30 mouse cellular contexts compared by ENCODE assay signal in genomic region chr1:152788121-152788660, GRCm38 (mm10). TPM values are rescaled to one million over a fixed set of nuclear protein-coding genes. Genes with fewer than 3 reads are reported as not detected.
DNase-seq lines count a peak whose midpoint lies in the region; ATAC-seq and TF ChIP-seq lines count a peak whose summit lies in the region.
"Had no signal": no experiment of that assay in that cellular context is flagged by ENCODE, and none has a peak within 500 bp of the region (broad histone marks: within the 10 kb centered on the region; RNA-seq: fewer than 3 reads in every experiment).

No protein-coding gene starts in this region.

- no peak overlapping the region for H3K4me2 ChIP-seq in liver, embryonic 11.5 days
- no peak overlapping the region for H3K4me2 ChIP-seq in liver, postnatal 0 days (ENCODE audit: low read depth, low read length)
- H3K4me2 ChIP-seq: hindbrain, embryonic 14.5 days; intestine, embryonic 15.5 days; limb, embryonic 15.5 days; lung, embryonic 14.5 days had no signal

- no peak overlapping the region for H3K9ac ChIP-seq in liver, embryonic 11.5 days (ENCODE audit: low read depth, low read length)
- H3K9ac ChIP-seq in liver, postnatal 0 days (replicated peaks), result no peak overlapping the region
- no peak overlapping the region for H3K9ac ChIP-seq in ES-E14 (ENCODE audit: insufficient read depth, low read depth, low read length, poor library complexity, severe bottlenecking)
- H3K9ac ChIP-seq: forebrain, postnatal 0 days; hindbrain, embryonic 14.5 days; intestine, embryonic 15.5 days; limb, embryonic 15.5 days; lung, embryonic 14.5 days had no signal

- H3K36me3 ChIP-seq in liver, embryonic 11.5 days (ENCODE audit: control insufficient read depth, insufficient read depth, low read length), result no peaks in the 10 kb centered on the region
- H3K36me3 ChIP-seq in liver, postnatal 0 days (replicated peaks; ENCODE audit: insufficient read depth, low read length), result no peaks in the 10 kb centered on the region
- H3K36me3 ChIP-seq in ES-E14 (ENCODE audit: control insufficient read depth, insufficient read depth, low read length, poor library complexity, severe bottlenecking), result no peaks in the 10 kb centered on the region
- H3K36me3 ChIP-seq: G1E; intestine, embryonic 15.5 days; limb, embryonic 15.5 days had no signal

- no peak overlapping the region for H3K27ac ChIP-seq in liver, embryonic 11.5 days (ENCODE audit: low read depth, low read length)
- no peak overlapping the region for H3K27ac ChIP-seq in liver, postnatal 0 days (ENCODE audit: low read depth)
- no peak overlapping the region for H3K27ac ChIP-seq in ES-E14 (ENCODE audit: insufficient read depth, low read depth, low read length, poor library complexity, severe bottlenecking)
- H3K27ac ChIP-seq: heart, adult 2 months; hindbrain, embryonic 14.5 days; intestine, embryonic 15.5 days; left cerebral cortex, adult 2 months; limb, embryonic 15.5 days had no signal

- WGBS in liver, embryonic 11.5 days, result 65% methylated on average over 4 of the region's 4 CpGs
- 57% methylated on average over 4 of the region's 4 CpGs for WGBS in liver, postnatal 0 days (ENCODE audit: insufficient replicate concordance)

- no peak overlapping the region for H3K4me3 ChIP-seq in liver, embryonic 11.5 days (ENCODE audit: low read depth, low read length)
- H3K4me3 ChIP-seq in liver, postnatal 0 days (ENCODE audit: low read depth, low read length), result no peak overlapping the region
- no peak overlapping the region for H3K4me3 ChIP-seq in ES-E14 (ENCODE audit: insufficient read depth in 1 of 2, low read depth in 1 of 2, low read length in 2 of 2, poor library complexity in 1 of 2, severe bottlenecking in 1 of 2)
- H3K4me3 ChIP-seq: heart, adult 2 months; intestine, embryonic 15.5 days; left cerebral cortex, adult 2 months; limb, embryonic 15.5 days had no signal

- H3K9me3 ChIP-seq in liver, embryonic 11.5 days (ENCODE audit: control insufficient read depth, low read length), result no peaks in the 10 kb centered on the region
- no peaks in the 10 kb centered on the region for H3K9me3 ChIP-seq in liver, postnatal 0 days (ENCODE audit: low read length)
- H3K9me3 ChIP-seq in ES-E14 (ENCODE audit: control insufficient read depth, insufficient read depth, low read depth, low read length), result no peaks in the 10 kb centered on the region
- H3K9me3 ChIP-seq: G1E; intestine, embryonic 15.5 days; limb, embryonic 15.5 days had no signal

- H3K27me3 ChIP-seq in liver, embryonic 11.5 days (replicated peaks; ENCODE audit: control insufficient read depth, insufficient read depth, low read length), result no peaks in the 10 kb centered on the region
- no peaks in the 10 kb centered on the region for H3K27me3 ChIP-seq in liver, postnatal 0 days (ENCODE audit: insufficient read depth, low read length)
- H3K27me3 ChIP-seq: intestine, embryonic 15.5 days; limb, embryonic 15.5 days had no signal

- no peak for ATAC-seq in liver, embryonic 11.5 days (replicated peaks; ENCODE audit: low FRiP score)
- ATAC-seq in liver, postnatal 0 days, result no peak
- ATAC-seq: activated CD4-positive, CD25-positive, alpha-beta regulatory T cell, adult 4 months; forebrain, postnatal 0 days; intestine, embryonic 15.5 days had no signal

- no peak for TF ChIP-seq EP300 in liver, postnatal 0 days (IDR thresholded peaks at IDR 0.05; ENCODE audit: low read depth)

- TF ChIP-seq CTCF in liver, postnatal 0 days (IDR thresholded peaks at IDR 0.05; ENCODE audit: low read depth), result no peak

- in situ Hi-C loops in ES-E14 (cut with MboI; ENCODE audit: low sequenced_read_pairs in 2 of 2, unreplicated experiment in 2 of 2), result loop anchor here (25.0 kb wide), 2 partner anchors 299 to 599 kb away; no protein-coding TSS in a partner anchor

- H3K4me1 ChIP-seq in liver, embryonic 11.5 days (replicated peaks; ENCODE audit: control insufficient read depth, insufficient read depth, low read length), result peaks cover 8% of the 10 kb centered on the region
- peaks cover 15% of the 10 kb centered on the region for H3K4me1 ChIP-seq in liver, postnatal 0 days (ENCODE audit: insufficient read depth)
- H3K4me1 ChIP-seq in ES-E14 (ENCODE audit: control insufficient read depth in 2 of 2, insufficient read depth in 2 of 2, low read length in 2 of 2, poor library complexity in 1 of 2), result peaks cover 7 to 12% of the 10 kb centered on the region in 2 experiments

- peak; percentile 76 for DNase-seq in heart, adult 11 months
- DNase-seq in heart, adult 18-20 months, result no peak
- DNase-seq in liver, embryonic 11.5 days (ENCODE audit: low spot score), result peak; percentile 22
- DNase-seq in liver, postnatal 0 days, result no peak
- no peak for DNase-seq in ES-E14 (ENCODE audit: low read depth, low spot score)
- peak; percentile 65 for DNase-seq in embryo, embryonic 9.5 days (ENCODE audit: extremely low spot score)
- DNase-seq in spleen, postnatal 36 days (ENCODE audit: low spot score in 2 of 2), result no peak
- DNase-seq: adrenal gland, adult 8-10 months; cerebellum, adult 18-20 months; cerebellum, postnatal 14 days; forebrain, postnatal 0 days; gastrocnemius, postnatal 14 days; heart, adult 2 months; lung, embryonic 14.5 days; lung, postnatal 4 days had no signal

TF ChIP-seq in ES-E14, 5 proteins besides CTCF, POLR2A, EP300 and RAD21:
- 0 out of 2 replicates have a peak, but pooled peaks have one; percentile 0 for TF ChIP-seq ZC3H11A (IDR thresholded peaks at IDR 0.05; ENCODE audit: borderline replicate concordance, low read depth, low read length)
- no peak for TF ChIP-seq HCFC1 (IDR thresholded peaks at IDR 0.05; ENCODE audit: borderline replicate concordance, insufficient read depth, low read length)

RNA-seq across cellular contexts. Expression of gene Ncf2, which starts 11.8 kb away (rescaled TPM):
- 1 to 10 TPM; 3.4 to 5.6 TPM for total RNA-seq in heart, adult 18-20 months (2021)
- polyA plus RNA-seq in liver, embryonic 11.5 days (2014; fragmentation: Nextera tagmentation; extraction: Ambion mirVana), result 12.6 and 13.9 TPM in 2 replicates
- polyA plus RNA-seq in liver, postnatal 0 days (2015; fragmentation: Nextera tagmentation; extraction: Ambion mirVana), result 12.5 and 13.8 TPM in 2 replicates
- 2.7 and 5.4 TPM in 2 replicates for total RNA-seq in ES-E14 (2012; rRNA removed)

RNA-seq across cellular contexts. Expression of gene Arpc5, which starts 21.8 kb away (rescaled TPM):
- total RNA-seq in heart, adult 18-20 months (2021), result 10 to 100 TPM; 26.2 to 29.7 TPM
- 260 and 281 TPM in 2 replicates for polyA plus RNA-seq in liver, embryonic 11.5 days (2014; fragmentation: Nextera tagmentation; extraction: Ambion mirVana)
- polyA plus RNA-seq in liver, postnatal 0 days (2015; fragmentation: Nextera tagmentation; extraction: Ambion mirVana), result 157 and 162 TPM in 2 replicates
- 61.0 and 95.0 TPM in 2 replicates for total RNA-seq in ES-E14 (2012; rRNA removed)

RNA-seq across cellular contexts. Expression of gene Rgl1, which starts 22.0 kb away (rescaled TPM):
- total RNA-seq in heart, adult 18-20 months (2021), result 10 to 100 TPM; 23.5 to 25.8 TPM
- 26.3 and 28.2 TPM in 2 replicates for polyA plus RNA-seq in liver, embryonic 11.5 days (2014; fragmentation: Nextera tagmentation; extraction: Ambion mirVana)
- 11.7 and 16.2 TPM in 2 replicates for polyA plus RNA-seq in liver, postnatal 0 days (2015; fragmentation: Nextera tagmentation; extraction: Ambion mirVana)
- total RNA-seq in ES-E14 (2012; rRNA removed), result 1.2 and 1.3 TPM in 2 replicates

RNA-seq across cellular contexts. Expression of gene Apobec4, which starts 37.8 kb away (rescaled TPM):
- total RNA-seq in heart, adult 18-20 months (2021), result not detected
- polyA plus RNA-seq in liver, embryonic 11.5 days (2014; fragmentation: Nextera tagmentation; extraction: Ambion mirVana), result not detected in 2 replicates
- polyA plus RNA-seq in liver, postnatal 0 days (2015; fragmentation: Nextera tagmentation; extraction: Ambion mirVana), result not detected in 2 replicates
- not detected in 2 replicates for total RNA-seq in ES-E14 (2012; rRNA removed)
- total RNA-seq: adrenal gland, adult 8-10 months; gastrocnemius, postnatal 14 days; heart, adult 2 months; heart, postnatal 25 days; layer of hippocampus, postnatal 10 days; left cerebral cortex, adult 2 months; left cerebral cortex, postnatal 36 days; megakaryocyte-erythroid progenitor cell, adult 5-6 weeks; neutrophil, adult 5-6 weeks had no signal
- polyA plus RNA-seq: activated CD4-positive, CD25-positive, alpha-beta regulatory T cell, adult 4 months; G1E; heart, adult 2 months; heart, embryonic 14.5 days; intestine, embryonic 15.5 days; kidney, embryonic 16.5 days; limb, embryonic 15.5 days; lung, embryonic 14.5 days; stomach, embryonic 16.5 days; urinary bladder, adult 2 months had no signal

Comparison
In these comparisons a context has a peak if more than half of its experiments do, and no peak if none do; other contexts are left out.
1. DNase-seq: peak in heart, adult 11 months (single experiment), liver, embryonic 11.5 days (single experiment) and embryo, embryonic 9.5 days (single experiment); none in heart, adult 18-20 months (0 of 2), liver, postnatal 0 days (single experiment), ES-E14 (single experiment) and spleen, postnatal 36 days (0 of 2).
2. RNA of gene Rgl1, which starts 22.0 kb away (total RNA-seq): 23.5 to 25.8 TPM in heart, adult 18-20 months; 1.2 to 1.3 TPM in ES-E14; every median in the first group is over 10 times any median in the second.